Mouse (Mus musculus) erythroid progenitor cell, adult 5-6 weeks (primary cell): ENCODE results near the gene Gng12. TPM values are rescaled to one million over a fixed set of nuclear protein-coding genes. Genes with fewer than 3 reads are reported as not detected.
A peak's percentile ranks its signal among the peaks of the same experiment; 100 is the strongest.

Experiments used
- ATAC-seq: replicated peaks from 2 replicates; pipeline ENCODE4 v1.8.0; 2016; ENCODE audit warnings: moderate number of reproducible peaks, mild to moderate bottlenecking, moderate TSS enrichment, inconsistent platforms; ENCODE audit not compliant: poor library complexity, low FRiP score, severe bottlenecking
- total RNA-seq, 2 experiments: library from RNA; stranded (forward) in 1 of 2; stranded (reverse) in 1 of 2; fragments of 150-400 nt in 1 of 2; fragments of 186-747, 209-891 nt in 1 of 2; gene quantifications; 2 replicates each; pipeline versions ENCODE4 v1.2.3 to v1.2.4; 2015 to 2017; ENCODE audit warnings: low replicate concordance in 2 of 2

Gene Gng12
- total RNA-seq, 2 experiments from 2014 or later: 4.9 to 30.2 TPM

DNA sequence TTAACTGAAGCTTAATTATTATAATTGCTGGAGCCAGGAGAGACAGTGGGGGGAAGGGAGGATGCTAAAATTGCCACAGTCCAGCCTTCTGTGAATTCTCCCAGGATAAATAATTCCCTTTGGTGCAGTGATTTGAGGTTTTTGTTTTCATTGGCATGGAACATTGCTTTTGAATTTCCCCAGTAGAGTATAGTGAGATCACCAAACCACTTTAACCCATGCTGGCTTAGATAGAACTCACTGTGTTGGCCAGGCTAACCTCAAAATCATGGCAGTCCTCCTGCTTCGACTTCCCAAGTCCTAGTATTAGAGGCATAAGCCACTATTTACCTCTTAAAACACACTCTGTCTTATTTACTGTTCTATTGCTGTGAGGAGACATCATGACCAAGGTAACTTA lies 17.2 kb downstream of the Gng12 start:
- ATAC-seq: no peak

- ATAC-seq: no peak
These were observed 19.4 kb downstream of the Gng12 start for GRCm38 (mm10) chr6:66915592-66915991.

DNA sequence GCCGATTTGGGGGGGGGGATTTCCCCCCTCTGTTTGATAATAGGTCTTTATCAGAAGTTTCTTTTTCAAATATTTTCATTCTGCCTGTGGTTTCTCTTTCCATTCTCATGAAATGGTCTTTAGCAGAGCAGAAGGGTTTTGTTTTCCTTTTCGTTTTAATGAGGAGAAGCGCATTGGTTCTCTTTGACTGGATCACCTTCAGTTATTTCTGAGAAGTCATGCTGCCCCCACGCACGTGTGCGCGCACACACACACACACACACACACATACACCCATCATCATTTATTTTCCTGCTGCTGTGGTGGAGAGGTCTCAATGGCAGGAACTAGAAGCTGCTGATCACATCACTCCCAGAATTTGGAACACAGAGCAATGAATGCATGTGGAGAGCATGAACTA lies 20.8 kb downstream of the Gng12 start:
- ATAC-seq: no peak

GRCm38 (mm10) chr6:66920786-66921185 lies 24.6 kb downstream of the Gng12 start:
- no peak for ATAC-seq

DNA sequence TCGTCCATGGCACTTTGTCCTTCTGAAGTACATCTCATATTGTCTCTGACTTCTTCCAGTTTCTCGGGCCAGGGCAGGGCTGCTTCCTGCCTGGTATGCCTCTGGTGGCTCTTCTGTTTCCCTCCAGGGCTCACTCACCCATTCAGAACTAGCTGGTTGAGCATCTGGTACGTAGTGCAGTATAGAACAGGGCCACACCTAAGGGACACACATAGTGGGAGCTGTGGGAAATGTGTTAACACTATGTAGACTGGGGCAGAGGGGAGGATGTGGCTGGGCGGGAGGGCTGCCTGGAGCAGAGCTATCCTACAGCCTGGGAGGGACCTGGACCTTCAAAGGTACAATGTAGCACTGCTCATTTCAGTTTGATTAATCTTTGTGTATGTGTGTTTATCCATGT lies 25.6 kb downstream of the Gng12 start:
- ATAC-seq: 0 out of 2 replicates have a peak, but pooled peaks have one; percentile 25

- ATAC-seq: no peak
These were observed 26.3 kb downstream of the Gng12 start for GRCm38 (mm10) chr6:66922501-66922900.

DNA sequence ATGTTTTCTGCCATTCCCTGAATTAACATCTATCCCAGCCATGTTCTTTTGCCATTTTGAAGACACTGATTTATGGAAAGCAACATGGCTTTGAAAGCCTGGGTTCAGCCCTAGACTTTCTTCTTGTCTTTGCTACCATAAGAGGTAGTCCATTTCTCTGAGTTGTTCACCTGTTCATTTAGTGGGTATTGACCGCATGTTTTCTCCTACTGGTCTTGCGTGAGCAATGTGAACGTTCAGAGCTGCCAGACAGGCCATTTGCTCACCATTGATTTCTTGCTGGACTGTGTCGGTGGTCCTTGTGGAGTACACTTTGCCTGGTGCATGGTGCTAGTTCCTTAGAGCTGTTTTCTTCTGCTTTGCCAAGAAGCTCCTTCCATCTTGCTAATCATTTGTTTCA lies 27.7 kb downstream of the Gng12 start:
- ATAC-seq: no peak

DNA sequence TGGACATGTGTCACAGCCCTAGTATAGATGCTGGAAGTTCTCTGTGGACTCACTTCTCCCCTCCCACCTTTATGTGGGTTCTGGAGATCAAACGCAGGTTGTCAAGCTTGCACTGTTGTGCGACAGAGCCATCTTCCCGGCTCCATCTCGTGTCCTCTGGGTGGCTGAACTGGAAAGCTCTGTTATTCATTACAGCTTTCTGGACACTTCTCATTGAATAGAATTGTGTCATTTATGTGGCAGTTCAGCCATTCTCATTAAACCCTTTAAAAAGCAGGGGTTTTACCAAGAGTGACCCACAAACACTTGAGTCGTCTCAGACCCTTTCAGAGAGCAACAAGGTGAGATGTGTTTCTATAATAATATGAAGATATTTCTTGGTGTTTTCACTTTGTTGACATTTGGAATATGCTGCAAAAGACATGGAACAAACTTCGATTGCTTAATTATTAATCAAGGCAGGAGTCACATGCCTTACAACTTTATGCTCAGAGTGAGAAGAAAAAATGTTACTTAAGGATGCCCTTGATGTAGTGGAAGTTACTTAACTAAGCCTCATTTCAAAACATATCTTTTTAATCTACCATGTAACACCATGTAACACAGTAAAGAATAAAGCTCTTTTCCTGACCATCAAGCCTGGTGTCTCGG lies 28.2 kb downstream of the Gng12 start:
- no peak for ATAC-seq

DNA sequence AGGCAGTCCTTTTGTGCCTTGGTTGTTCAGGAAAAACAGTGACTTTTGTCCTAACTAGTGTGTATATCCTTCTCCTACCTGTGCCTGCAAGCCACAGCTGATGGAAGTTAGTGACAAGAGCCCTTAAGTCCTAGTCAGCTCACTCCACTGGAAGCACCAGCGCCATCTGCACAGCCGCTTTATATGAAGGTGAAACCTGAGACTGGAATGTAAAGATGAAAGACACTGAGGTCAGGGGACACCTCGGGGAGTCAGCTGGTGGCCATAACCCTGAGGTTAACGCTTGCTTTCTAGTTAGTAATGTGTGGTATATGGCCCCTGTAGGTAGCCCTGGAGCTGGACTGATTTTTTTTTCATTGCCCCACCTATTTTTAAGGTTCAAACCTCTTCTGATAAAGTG lies 30.1 kb downstream of the Gng12 start:
- ATAC-seq: no peak

DNA sequence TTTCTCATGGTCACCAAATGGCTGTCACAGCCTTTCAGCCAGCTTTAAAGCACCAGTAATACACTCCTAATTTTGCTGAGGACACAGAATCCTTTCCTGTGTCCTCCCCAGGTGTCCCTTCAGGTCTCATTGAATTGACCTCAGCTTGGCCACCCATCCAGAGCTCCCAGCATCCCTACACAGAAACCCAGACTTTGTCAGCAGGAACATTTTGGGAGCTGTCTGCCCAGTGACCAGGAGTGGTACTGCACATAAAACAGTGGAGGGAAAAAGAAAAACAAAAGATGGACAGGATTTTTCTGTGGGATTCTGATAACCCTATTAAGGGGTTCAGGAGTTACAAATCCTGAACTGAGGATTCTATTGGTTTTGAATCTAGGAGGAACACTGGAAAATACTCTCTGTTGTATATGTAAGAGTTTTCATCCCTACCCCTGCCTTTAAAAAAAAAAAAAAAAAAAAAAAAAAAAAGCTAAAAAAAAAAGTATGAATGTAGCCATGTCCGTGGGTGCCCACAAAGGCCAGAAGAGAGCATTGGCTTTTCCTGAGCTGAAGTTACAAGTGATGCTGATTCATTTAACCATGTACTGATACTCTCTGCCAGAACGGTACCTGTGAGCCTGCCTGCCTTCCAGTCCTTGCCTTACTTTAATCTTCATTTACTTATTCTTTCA lies 32.9 kb downstream of the Gng12 start:
- no peak for ATAC-seq

GRCm38 (mm10) chr6:66929694-66930093 lies 33.5 kb downstream of the Gng12 start:
- ATAC-seq: peak; percentile 70

DNA sequence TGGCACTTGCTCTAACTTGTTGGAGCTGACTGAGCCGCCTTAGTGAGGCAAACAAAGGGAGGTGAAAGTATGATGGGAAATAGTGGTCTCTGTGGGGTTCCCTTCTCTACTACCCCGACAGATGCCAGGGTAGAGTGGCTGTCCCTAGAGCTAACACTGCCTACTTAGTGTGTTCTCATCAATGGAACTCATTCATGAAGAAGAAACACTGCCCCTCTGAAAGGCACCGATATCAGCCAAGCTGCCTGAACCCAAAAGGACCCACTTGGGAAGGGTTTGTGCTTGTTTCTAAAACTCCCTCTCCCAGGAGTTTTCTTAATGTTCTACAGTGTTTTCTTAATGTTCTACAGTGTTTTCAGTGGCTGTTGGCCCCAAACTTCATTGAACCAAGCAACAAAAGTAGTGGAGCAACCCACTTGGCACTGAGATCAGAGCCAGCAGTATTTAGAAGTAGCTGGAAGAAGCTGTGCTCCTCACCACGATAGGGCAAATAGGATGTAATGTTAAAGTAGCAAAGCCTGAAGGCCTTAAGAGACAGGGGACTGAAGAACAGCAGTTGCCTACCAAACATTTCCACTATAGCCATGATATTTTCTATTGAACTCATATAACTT lies 36.1 kb downstream of the Gng12 start:
- no peak for ATAC-seq

DNA sequence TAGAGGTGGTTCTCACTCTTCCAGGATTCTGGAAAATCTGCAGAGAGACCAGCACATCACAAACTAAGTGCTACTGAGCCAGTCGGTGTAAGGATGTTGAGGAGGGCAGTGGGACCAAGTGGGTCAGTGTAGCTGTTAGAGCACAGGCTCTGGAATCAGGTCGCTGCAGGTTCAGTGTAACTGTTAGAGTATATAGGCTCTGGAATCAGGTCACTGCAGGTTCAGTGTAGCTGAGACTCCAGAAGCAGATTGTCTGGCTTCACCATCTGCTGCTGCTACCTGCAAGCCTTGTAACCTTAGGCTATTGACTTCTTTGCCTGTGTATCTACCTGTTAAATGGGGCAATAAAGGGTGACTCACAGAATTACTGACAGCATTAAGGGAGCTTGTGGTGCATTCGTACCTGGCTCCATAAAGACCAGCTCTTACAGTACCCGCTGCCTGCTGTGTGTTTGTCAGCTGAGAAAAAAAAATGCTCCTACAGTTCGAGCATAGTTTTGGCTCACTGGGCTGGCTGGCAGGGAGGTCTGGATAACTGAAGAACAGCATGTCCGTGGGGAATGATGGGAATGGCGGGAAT lies 44.5 kb downstream of the Gng12 start:
- ATAC-seq: no peak

GRCm38 (mm10) chr6:66941792-66942191 lies 45.6 kb downstream of the Gng12 start:
- no peak for ATAC-seq

DNA sequence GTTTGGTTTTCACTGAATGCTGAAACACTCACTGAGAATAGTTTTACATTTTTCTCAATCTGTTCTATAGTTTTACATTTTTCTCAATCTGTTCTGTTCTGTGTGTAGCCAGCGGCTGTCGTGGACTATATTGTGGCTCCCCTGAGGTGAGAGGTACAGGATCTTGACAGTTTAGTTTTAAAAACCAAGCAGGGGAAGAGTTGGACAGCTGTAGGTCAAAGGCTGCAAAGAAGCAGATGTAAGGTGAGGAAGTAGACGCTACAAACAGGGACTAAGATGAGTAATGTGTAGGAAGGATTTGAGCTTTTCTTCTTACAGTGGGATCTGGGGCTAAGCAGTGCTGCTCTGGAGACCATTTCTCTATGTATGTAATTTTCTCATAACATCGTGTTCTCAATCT lies 46.6 kb downstream of the Gng12 start:
- ATAC-seq: no peak

- ATAC-seq: no peak
These were observed 47.4 kb downstream of the Gng12 start for GRCm38 (mm10) chr6:66943367-66944189.

DNA sequence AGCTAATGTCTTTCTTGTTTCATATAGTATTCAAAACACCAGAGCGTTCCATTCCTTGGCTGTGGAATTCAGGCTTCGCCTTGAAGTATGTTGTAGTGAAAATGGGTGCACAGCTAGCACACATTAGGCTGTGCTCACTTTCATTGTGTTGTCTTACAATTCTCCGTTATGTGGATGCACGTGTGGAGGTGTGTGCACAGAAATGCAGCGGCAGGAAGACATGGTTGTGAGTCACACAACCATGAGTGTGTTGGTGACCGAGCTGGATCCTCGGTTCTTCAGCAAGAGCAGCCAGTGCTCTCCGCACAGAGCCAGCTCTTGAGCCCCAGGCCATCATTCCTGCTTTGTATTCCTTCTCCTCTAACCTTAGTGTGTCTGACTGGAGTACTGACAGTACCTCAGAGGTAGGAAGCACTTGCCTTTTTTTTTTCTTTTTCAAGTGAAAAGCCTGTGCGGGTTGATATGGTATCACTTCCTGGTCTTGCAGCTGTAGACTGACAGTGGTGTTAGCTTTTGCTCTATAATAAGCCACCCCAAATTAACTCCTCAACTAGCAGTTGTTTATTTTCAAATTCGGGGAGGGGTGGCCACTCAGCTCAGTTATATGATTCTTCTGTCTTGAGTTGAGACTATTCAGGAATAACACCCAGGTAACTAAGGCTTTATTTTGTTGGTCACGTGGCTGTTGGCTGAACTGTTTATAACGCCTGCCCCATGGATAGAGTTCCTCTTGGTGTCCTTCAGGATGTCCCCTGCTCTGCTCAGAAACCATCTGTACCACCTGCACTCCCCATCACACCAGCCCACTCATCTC lies 48.2 kb downstream of the Gng12 start:
- no peak for ATAC-seq

GRCm38 (mm10) chr6:66945004-66945356 lies 48.8 kb downstream of the Gng12 start:
- ATAC-seq: no peak

DNA sequence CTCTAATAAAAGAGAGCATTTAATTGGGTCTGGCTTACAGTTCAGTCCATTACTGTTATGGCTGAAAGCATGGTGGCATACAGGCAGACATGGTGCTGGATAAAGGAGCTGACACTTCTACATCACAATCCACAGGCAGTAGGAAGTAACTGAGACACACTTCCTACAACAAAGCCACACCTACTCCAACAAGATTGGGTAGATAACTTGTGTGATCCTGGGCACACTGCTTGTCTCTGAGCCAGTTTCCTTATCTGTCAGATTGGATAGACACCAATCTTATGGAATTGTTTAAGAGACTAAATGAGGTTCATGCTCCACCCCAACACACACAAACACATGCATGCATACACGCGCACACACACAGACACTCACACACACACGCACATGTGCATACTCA lies 51.9 kb downstream of the Gng12 start:
- no peak for ATAC-seq
